Mouse (Mus musculus) hindbrain, embryonic 11.5 days (tissue): ENCODE measurements around the gene Arl14ep. TPM values are rescaled to one million over a fixed set of nuclear protein-coding genes. Genes with fewer than 3 reads are reported as not detected.

ENCODE experiments used
- ATAC-seq: fragments of 200-750 bp; cut with Nextera tagmentation; 2 replicates; pipeline ENCODE4 v1.8.0; 2017; ENCODE audit warnings: mild to moderate bottlenecking, moderate TSS enrichment, moderate library complexity; ENCODE audit not compliant: low FRiP score
- DNase-seq: peaks from one replicate; pipeline ENCODE4 v3.0.0-alpha.2; 2015; ENCODE audit warnings: low spot score
- H3K27ac ChIP-seq: fragments of 300-500 bp; sonication (generic); 2 replicates; pipeline ENCODE4 v1.5.1; 2014; ENCODE audit warnings: mild to moderate bottlenecking, low read depth, low read length
- H3K27me3 ChIP-seq: fragments of 300-500 bp; sonication (generic); 2 replicates; pipeline ENCODE4 v1.6.1; 2014; ENCODE audit warnings: mild to moderate bottlenecking, low read length, moderate library complexity, mixed read lengths; ENCODE audit not compliant: control insufficient read depth, insufficient read depth
- H3K36me3 ChIP-seq: fragments of 300-500 bp; sonication (generic); 2 replicates; pipeline ENCODE4 v1.6.1; 2014; ENCODE audit warnings: mild to moderate bottlenecking, low read length, moderate library complexity, mixed read lengths; ENCODE audit not compliant: control insufficient read depth, insufficient read depth
- H3K4me1 ChIP-seq: fragments of 300-500 bp; sonication (generic); replicated peaks from 2 replicates; pipeline ENCODE4 v1.6.1; 2014; ENCODE audit warnings: low read length, mixed read lengths; ENCODE audit not compliant: control insufficient read depth, insufficient read depth
- H3K4me2 ChIP-seq: fragments of 300-500 bp; sonication (generic); replicated peaks from 2 replicates; pipeline ENCODE4 v1.6.1; 2014; ENCODE audit warnings: mild to moderate bottlenecking, low read depth, low read length
- H3K4me3 ChIP-seq: fragments of 300-500 bp; sonication (generic); 2 replicates; pipeline ENCODE4 v1.5.1; 2014; ENCODE audit warnings: low read depth, low read length
- H3K9ac ChIP-seq: fragments of 300-500 bp; sonication (generic); 2 replicates; pipeline ENCODE4 v1.6.1; 2014; ENCODE audit warnings: low read depth, low read length
- H3K9me3 ChIP-seq: fragments of 300-500 bp; sonication (generic); 2 replicates; pipeline ENCODE4 v1.6.1; 2016; ENCODE audit warnings: low read length; ENCODE audit not compliant: control insufficient read depth
- WGBS: fragments of 180-500 bp; shearing (Covaris S2); extraction: QIAGEN DNeasy Blood & Tissue Kit; methylation state at CpG from one replicate; pipeline ENCODE4 v1.1.7; 2014; 5-methylcytosine and 5-hydroxymethylcytosine counted together
- polyA plus RNA-seq: library from polyadenylated mRNA; unstranded; fragments of >200 nt; fragmentation: Nextera tagmentation; extraction: Ambion mirVana; gene quantifications from 2 replicates; pipeline ENCODE4 v1.2.1, GENCODE M21; 2014

The Arl14ep gene
- polyA plus RNA-seq, 1 experiment from 2014 or later = 56.9 TPM

DNA sequence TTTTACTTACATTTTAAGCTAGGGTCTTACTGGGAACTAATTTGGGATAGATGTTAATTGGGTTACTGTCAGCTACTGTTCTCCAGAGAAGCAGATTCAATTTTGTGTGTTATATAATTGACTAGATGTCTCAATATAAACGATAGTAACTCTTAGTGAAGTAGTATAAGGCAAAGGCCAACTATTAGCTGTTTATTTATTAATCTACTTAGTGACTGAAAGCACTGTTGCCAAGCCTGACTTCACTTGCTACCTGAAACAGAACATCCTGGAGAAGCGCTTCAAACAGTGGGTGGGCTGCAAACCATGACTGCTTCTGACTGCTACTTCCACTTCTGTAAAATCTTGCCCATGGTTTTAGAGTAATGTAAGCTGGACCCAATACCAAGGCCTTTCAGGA, 13.2 kb downstream of the Arl14ep start:
- Histone ChIP-seq H3K9ac (no peak overlapping the region), H3K4me1 (no peaks in the 10 kb centered on the region), H3K4me2 (no peak overlapping the region), H3K9me3 (no peaks in the 10 kb centered on the region), H3K27ac (no peak overlapping the region), H3K27me3 (no peaks in the 10 kb centered on the region), H3K4me3 (no peak overlapping the region), H3K36me3 (peaks cover 3% of the 10 kb centered on the region; the same call in 1 of the 2 replicates)
- no peak for DNase-seq
- ATAC-seq = no peak
- WGBS = 79% methylated on average over 2 of the region's 2 CpGs

DNA sequence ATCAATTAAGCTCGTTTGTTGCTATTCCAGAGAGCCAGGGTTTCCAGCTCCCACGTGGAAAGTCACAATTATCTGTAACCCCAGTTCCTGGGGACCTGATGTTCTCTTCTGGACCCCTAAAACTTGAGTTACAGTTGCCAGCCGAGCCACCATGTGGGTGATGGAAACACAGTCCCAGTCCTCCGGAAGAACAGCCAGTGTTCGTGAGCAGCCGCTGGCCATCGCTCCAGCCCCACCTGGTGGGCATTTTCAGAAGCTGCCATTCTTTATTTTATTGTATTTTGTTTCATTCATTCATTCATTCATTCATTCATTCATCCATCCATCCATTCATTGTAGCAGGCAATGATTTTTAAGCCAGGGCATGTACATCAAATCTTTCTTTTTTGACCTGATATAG, 14.0 kb downstream of the Arl14ep start:
- Histone ChIP-seq H3K27me3 (no peaks in the 10 kb centered on the region), H3K27ac (no peak overlapping the region), H3K4me1 (no peaks in the 10 kb centered on the region), H3K36me3 (peaks cover 3% of the 10 kb centered on the region; the same call in 1 of the 2 replicates), H3K4me2 (no peak overlapping the region), H3K9me3 (no peaks in the 10 kb centered on the region), H3K4me3 (no peak overlapping the region), H3K9ac (no peak overlapping the region)
- 37% methylated on average over 7 of the region's 7 CpGs for WGBS
- ATAC-seq (peak; percentile 39; the same call in 1 of the 2 replicates), DNase-seq (peak; percentile 53)

DNA sequence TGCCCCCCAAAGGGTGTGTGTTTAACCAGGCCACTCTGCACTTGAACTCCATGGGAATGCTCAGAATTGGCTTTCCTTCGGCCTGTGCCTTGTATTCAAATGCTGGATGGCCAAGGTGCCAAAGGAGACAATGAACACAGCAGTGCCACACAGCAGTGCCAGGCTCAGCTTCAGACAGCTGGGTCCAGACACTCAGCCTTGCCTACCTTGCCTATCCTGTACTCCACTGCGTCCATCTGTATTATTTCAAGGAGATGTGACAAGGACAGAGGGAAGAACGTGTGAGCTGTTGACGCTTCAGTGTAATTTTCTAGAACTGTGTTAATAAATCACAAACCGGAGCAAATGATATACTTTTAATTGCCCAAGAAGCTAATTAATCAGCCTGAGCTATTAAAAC, 14.8 kb downstream of the Arl14ep start:
- Histone ChIP-seq H3K9me3 (no peaks in the 10 kb centered on the region), H3K27ac (no peak overlapping the region), H3K27me3 (no peaks in the 10 kb centered on the region), H3K4me2 (no peak overlapping the region), H3K4me3 (no peak overlapping the region), H3K9ac (no peak overlapping the region), H3K36me3 (no peaks in the 10 kb centered on the region), H3K4me1 (no peaks in the 10 kb centered on the region)
- DNase-seq (no peak), ATAC-seq (no peak)
- 89% methylated on average over 5 of the region's 5 CpGs for WGBS

DNA sequence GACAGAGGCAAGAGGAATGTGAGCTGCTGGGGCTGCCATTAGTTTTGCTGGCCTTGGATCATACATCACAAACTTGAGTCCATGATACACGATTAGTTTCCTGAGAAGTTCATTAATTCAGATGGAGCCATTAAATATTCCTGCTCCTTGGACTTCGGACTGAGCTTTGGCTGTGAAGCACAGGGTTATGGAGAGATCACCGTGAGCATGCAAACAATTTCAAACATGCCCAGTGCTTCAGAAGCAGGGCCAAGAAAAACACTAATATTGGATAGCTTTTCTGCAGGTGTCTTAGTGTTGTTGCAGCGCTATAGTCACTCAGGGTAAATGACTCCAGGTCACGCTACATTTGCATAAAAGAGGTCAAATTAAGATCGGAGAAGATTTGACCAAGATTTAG, 15.3 kb downstream of the Arl14ep start:
- Histone ChIP-seq H3K4me2 (no peak overlapping the region), H3K9ac (no peak overlapping the region), H3K27me3 (no peaks in the 10 kb centered on the region), H3K27ac (no peak overlapping the region), H3K4me1 (no peaks in the 10 kb centered on the region), H3K9me3 (no peaks in the 10 kb centered on the region), H3K4me3 (no peak overlapping the region), H3K36me3 (no peaks in the 10 kb centered on the region)
- WGBS = 88% methylated on average over 6 of the region's 6 CpGs
- ATAC-seq (no peak), DNase-seq (no peak)

DNA sequence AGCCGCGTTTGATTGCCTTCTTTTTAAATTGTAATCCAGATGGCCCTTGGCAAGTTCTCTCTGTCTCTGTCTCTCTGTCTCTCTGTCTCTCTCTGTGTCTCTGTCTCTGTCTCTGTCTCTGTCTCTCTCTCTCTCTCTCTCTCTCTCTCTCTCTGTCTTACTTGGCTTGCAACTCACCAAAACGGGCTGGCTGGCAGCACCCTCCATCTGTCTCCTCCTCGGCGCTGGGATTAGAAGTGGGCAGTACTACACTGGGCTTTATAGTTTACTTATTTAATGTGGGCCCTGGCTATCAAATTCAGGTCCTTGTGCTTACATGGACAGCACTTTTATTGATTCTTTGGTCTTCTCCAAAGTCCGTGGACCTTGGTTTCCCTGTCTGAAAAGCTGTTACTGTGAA, 18.1 kb downstream of the Arl14ep start:
- ATAC-seq = no peak
- WGBS = 70% methylated on average over 6 of the region's 6 CpGs
- no peak for DNase-seq

DNA sequence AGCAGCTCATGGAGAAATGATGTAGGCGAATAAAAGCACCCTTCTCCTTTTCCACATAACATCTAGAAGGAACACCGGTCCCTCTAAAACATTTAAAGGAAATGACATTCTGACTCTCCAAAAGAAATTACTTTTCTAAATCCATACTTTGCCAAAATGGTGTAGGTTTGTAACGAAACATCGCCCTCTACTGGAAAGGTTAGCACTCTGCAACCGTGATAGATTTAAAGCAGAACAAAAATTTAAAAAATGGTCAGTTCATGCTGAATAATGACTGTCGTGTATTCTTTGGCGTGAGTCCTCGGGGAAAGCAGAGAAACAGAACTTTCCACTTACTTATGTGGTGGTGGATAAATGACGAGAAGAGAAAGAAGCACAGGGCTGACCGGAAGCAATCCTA, 18.6 kb downstream of the Arl14ep start:
- 17% methylated on average over 10 of the region's 10 CpGs for WGBS
- Histone ChIP-seq H3K4me3 (no peak overlapping the region), H3K4me2 (no peak overlapping the region), H3K4me1 (no peaks in the 10 kb centered on the region), H3K9ac (no peak overlapping the region), H3K27ac (no peak overlapping the region), H3K9me3 (no peaks in the 10 kb centered on the region), H3K27me3 (no peaks in the 10 kb centered on the region), H3K36me3 (no peaks in the 10 kb centered on the region)
- ATAC-seq = no peak
- DNase-seq = peak; percentile 69

More for the DNA sequence above, 18.1 kb downstream of the Arl14ep start:
- H3K36me3 ChIP-seq = no peaks in the 10 kb centered on the region
- H3K9ac ChIP-seq = no peak overlapping the region
- H3K4me1 ChIP-seq = no peaks in the 10 kb centered on the region
- no peaks in the 10 kb centered on the region for H3K27me3 ChIP-seq
- no peaks in the 10 kb centered on the region for H3K9me3 ChIP-seq
- no peak overlapping the region for H3K4me3 ChIP-seq
- no peak overlapping the region for H3K4me2 ChIP-seq
- H3K27ac ChIP-seq = no peak overlapping the region

DNA sequence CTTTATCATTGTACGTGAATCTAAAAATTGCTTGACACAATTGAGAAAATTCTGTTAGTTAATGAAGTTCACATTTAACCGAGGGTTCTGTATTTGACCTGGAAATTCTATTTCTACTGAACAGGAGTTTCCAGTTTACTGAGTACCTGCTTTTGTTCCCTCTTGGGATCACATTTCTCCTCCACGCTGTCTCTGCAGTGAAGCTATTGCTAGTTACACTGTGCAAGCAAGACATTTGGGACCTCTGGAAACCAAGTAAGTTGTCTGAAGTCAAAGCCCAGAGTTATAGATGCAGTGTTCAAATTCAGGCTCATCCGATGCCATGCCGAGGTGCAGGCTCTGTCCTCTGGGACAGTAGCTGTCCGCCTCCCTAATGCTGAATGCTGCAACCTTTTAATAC, 19.2 kb downstream of the Arl14ep start:
- Histone ChIP-seq H3K4me1 (no peaks in the 10 kb centered on the region), H3K4me2 (no peak overlapping the region), H3K9me3 (no peaks in the 10 kb centered on the region), H3K9ac (no peak overlapping the region), H3K27ac (no peak overlapping the region), H3K27me3 (no peaks in the 10 kb centered on the region), H3K4me3 (no peak overlapping the region), H3K36me3 (no peaks in the 10 kb centered on the region)
- 57% methylated on average over 6 of the region's 6 CpGs for WGBS
- peak; percentile 8 for DNase-seq
- ATAC-seq = no peak

DNA sequence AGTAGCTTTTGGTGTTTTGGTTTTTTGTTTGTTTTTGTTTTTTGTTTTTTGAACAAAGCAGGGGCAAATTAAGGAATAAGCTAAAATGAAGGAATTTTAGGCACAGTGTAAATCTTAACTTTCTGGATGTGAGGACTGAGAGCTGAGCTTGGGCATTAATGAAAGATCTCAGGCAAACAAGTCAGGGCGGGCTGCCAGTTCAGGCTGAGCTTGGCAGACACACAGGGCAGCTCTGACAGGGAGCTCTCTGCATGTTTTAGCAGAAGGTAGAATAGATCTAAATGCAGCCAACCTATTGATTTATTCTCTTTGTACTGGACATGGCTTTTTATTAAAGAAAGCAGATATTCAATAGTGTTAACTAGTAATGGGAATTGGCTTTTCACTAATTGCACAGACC, 31.8 kb downstream of the Arl14ep start:
- no peak overlapping the region for H3K4me2 ChIP-seq
- no peaks in the 10 kb centered on the region for H3K4me1 ChIP-seq
- H3K36me3 ChIP-seq = no peaks in the 10 kb centered on the region
- no peaks in the 10 kb centered on the region for H3K27me3 ChIP-seq
- H3K27ac ChIP-seq = no peak overlapping the region
- H3K9me3 ChIP-seq = no peaks in the 10 kb centered on the region
- no peak for ATAC-seq
- DNase-seq = no peak
- H3K9ac ChIP-seq = no peak overlapping the region
- 94% methylated on average over 1 of the region's 1 CpGs for WGBS
- H3K4me3 ChIP-seq = no peak overlapping the region

DNA sequence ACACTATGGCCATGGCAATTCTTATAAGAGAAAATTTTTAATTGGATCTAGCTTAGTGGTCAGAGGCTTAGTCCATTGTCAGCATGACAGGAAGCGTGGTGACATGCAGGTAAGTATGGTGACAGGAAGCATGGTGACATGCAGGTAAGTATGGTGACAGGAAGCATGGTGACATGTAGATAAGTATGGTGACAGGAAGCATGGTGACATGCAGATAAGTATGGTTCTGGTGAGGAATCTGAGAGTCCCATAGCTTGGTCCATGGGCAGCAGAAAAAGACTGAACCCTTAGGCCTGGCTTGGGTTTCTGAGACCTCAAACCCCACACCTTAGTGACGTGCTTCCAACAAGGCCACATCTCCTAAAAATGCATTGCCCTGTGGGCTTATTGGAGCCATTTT, 38.5 kb downstream of the Arl14ep start:
- no peaks in the 10 kb centered on the region for H3K36me3 ChIP-seq
- no peak overlapping the region for H3K4me3 ChIP-seq
- H3K27me3 ChIP-seq = no peaks in the 10 kb centered on the region
- 85% methylated on average over 2 of the region's 2 CpGs for WGBS
- no peak overlapping the region for H3K4me2 ChIP-seq
- no peaks in the 10 kb centered on the region for H3K9me3 ChIP-seq
- H3K27ac ChIP-seq = no peak overlapping the region
- H3K9ac ChIP-seq = no peak overlapping the region
- ATAC-seq (no peak), DNase-seq (no peak)
- H3K4me1 ChIP-seq = no peaks in the 10 kb centered on the region
